Mouse (Mus musculus) lung, adult 2 months (tissue): ENCODE results near the gene Nudt1.

Experiments
- CTCF ChIP-seq: fragments of 200-500 bp; IDR thresholded peaks from 2 replicates; pipeline ENCODE4 v1.5.1; 2011; ENCODE audit warnings: mild to moderate bottlenecking, low read length, control low read depth; ENCODE audit not compliant: insufficient read depth
- POLR2A ChIP-seq: fragments of 200-500 bp; IDR thresholded peaks from 2 replicates; pipeline ENCODE4 v1.6.1; 2011; ENCODE audit warnings: low read depth, mild to moderate bottlenecking, control low read depth, low read length, borderline replicate concordance; ENCODE audit errors: extremely low read depth

DNA sequence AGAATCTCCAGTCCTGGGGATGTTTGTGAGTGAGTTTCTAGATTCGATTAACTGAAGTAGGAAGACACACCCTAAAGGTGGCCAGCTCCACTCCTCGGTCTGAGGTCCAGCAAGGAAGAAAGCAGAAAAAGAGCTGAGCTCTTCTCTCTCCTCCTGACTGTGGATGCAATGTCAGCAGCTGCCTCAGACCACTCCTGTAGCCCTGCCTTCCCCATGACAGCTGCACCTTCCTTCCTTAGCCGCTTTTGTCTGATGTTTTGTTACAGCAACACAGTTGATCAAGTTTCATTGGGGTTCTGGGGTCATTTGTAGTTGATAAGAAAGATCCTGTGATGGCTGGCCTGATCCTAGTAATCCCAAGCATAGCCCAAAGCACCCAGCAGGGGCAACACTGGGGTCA, 36.0 kb downstream of the Nudt1 start:
- no peak for TF ChIP-seq POLR2A
- no peak for TF ChIP-seq CTCF
